Mouse (Mus musculus): Measurements from ENCODE around the gene Myo16. TPM values are rescaled to one million over a fixed set of nuclear protein-coding genes. Genes with fewer than 3 reads are reported as not detected.

The Myo16 gene
- total RNA-seq, 4 experiments from 2014 or later: 27.3 to 32.6 (median 29.7) TPM

DNA sequence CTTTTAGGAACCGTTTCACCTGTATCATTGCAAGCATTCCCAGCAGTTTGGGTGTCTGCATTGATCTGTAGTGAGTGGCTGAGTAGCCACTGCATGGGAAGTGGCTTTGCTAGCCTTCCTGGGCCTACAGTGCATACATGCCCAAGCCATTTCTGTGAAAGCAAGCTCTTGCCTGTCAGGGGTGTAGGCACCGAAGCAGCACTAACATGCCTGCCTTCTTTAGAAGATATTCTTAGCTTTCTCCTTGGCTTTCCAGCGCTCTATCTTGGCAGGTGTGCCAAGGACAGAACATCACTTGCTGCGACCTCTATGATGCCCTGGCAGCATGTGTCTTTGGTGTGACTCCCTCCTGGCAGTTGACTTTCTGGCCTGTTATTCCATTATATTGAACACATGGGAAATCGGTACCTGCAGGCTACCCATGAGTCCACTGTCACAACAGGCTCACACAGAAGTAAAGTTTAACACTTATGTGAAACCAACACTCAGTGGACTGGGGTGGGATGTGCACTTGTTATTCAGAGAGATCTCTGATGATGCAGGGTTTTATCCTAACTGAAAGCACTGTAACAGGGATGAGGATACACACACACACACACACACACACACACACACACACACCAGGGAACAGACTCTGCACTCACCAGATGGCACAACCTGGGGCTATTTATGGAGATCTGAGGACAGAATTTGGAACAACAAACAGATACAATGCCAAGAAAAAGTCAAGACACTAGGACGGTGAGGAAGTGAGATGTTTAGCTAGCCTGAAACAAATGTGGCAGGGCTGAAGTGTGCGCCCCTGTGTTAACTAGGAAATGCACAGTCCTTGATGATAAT lies 21.4 kb downstream of the Myo16 start:
- no peak for DNase-seq (ENCODE audit: low spot score in 2 of 2)

DNA sequence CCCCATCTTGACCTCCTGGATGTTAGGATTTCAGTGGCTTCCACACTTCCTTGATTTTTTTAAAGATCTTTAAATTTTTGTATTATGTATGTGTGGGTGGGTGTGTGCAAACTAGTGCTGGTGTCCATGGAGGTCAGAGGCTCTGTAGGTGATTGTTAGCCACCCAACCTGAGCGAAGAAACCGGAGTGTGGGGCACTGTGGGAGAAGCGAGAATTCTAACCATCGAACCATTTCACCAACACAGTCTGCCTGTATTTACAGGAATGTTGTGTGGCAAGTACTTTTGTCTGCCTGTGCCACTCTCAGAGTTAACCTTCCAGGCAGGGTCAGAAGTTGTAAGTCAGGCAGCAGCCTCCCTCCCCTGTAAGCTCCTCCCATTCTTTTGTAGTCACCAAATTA lies 22.3 kb downstream of the Myo16 start:
- DNase-seq (ENCODE audit: low spot score in 2 of 2): no peak

DNA sequence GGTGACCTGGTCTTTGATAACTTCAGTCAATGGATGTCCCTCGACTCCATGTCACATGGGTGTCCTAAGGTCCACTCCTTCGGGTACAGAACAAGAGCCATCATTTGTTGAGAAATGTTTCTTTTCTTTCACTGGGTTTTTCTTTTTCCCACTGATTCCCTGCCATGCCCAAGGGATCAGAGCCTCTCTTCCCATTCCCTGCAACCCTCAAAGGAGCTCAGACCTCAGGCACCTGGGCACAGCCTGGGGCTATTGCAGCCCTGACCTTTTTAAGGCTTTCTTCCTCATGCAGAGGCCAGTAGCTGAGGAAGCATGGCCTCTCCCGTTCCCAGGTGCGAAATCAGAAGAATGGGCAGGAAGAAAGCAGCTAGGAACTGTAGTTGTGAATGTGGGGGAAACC lies 23.4 kb downstream of the Myo16 start:
- no peak for DNase-seq (ENCODE audit: low spot score in 2 of 2)

DNA sequence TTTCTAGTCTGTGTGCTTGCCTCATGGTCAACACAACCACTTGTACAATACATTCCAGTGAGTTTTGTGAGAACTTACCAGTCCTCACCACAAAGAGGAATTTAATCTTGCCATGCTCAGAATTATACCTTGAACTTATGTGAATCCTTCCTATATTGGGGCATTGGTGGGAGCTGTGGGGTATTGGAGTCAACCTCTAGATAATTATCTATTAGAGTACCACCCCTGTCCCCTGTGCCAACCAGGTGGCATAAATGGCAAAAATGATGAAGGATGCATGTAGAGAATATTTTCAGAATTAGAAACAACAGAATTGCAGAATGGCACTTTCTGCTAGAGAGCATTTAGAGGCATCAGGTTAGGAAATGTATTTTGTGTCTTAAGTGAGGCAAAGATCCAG lies 25.3 kb downstream of the Myo16 start:
- no peak for DNase-seq (ENCODE audit: low spot score in 2 of 2)

DNA sequence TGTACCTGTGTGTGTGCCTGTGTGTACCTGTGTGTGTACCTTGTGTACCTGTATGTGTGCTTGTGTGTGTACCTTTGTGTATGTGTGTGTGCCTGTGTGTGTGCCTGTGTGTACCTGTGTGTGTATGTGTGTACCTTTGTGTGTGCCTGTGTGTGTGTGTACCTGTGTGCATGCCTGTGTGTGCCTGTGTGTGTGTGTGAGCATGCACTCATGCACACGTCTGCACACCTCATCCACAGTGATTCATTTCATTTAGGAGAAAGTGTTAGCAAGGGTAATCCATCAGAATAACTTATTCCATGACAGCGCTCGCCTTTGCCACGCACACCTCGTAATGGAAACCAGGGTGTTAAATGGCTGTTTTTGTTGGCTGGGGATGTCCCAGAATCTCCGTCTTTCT lies 36.9 kb downstream of the Myo16 start:
- no peak for DNase-seq (ENCODE audit: low spot score in 2 of 2)

DNA sequence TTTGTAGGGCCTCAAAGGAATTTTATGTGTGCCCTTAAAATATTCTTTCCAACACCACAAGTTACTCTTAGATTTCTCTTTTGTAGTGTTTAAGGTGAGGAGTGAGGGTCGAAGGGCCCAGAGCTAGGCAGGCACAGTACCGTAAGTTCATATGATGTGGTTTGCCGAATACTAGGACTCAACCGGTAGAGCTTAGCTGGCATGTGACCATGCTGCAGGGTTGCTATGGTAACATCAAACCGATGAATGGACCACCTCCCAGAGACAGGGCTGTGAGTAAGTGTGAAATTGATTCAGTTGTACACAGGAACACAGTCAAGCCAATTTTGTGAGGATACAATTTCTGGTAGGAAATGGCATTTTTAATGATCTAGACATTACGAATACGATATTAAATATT lies 44.5 kb downstream of the Myo16 start:
- DNase-seq (ENCODE audit: low spot score in 2 of 2): no peak

DNA sequence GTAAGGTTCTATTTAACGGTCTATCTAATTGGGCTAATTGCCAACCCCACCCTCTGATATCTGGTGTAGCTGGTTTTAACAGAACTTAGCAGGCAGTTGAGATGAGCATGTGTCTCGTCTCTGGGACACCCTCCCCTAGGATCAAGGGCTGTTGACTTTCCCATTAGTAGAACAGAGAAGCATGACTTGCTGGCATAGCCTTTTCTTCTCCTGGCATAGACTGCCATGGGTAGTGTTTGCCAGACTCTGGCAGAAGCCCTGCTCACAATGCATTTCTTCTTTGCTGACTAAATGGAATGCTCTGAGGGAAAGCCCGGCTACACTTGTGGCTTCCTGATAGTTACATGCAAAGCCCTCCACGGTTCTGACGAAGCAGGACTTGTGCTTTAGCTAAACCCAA lies 45.6 kb downstream of the Myo16 start:
- no peak for DNase-seq (ENCODE audit: low spot score in 2 of 2)

DNA sequence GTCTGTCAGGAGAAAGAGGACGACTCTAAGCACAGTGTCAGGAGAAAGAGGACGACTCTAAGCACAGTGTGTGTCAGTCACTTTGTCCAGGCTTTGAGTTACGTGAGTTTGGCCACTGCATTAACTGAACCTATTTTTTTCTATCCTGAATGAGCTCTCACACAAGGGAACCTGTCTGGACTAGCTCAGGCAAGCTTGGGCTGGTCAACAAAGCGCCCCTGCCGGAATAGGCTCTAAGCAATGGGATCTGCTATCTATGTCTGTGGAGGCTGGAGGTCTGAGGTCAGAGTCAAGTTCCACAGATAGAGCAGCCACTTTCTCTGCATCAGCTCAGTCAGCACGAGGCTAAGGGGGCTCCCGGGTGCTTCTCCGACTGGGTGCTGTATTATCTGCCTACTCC lies 46.3 kb downstream of the Myo16 start:
- DNase-seq (ENCODE audit: low spot score in 2 of 2): no peak

DNA sequence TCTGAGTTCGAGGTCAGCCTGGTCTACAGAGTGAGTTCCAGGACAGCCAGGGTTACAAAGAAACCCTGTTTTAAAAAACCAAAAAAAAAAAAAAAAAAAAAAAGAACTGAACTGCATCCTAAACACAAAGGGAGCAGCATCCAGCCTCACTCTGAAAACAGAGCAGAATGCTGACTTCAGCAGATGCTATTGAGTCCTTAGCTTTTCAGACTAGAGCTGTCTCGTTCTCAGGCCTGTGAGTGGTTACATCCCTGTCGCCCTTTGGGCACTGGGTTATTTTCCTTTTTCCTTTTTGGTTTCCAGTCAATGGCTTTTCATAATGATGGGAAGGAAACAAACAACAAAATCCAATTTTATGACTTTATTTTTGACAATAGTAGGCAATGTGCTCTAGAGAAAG lies 61.3 kb downstream of the Myo16 start:
- no peak for DNase-seq (ENCODE audit: low spot score in 2 of 2)

DNA sequence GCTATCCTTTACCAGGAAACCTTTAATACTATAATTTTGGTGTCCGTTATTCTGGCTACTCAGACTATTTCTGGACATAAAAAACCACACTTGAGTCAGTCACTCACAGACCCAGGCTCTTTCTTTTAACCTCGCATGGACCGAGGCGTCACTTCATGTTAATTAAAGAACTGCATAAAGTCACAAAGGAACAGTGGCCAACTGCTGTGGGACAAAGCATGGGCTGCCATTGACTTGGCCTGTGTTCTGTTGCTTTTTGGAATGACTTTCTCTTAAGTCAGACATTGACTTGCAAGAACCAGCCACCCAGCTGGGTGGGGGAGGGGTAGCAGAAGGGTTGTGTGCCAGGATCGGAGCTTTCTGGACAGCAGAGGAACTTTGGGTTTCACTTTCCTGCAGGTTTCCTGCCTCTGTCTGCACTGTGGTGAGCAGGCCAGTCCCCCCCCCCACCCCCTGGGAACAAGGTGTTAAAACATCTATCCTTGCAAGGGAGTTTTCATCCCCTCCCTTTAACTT lies 66.1 kb downstream of the Myo16 start:
- no peak for DNase-seq (ENCODE audit: low spot score in 2 of 2)

DNA sequence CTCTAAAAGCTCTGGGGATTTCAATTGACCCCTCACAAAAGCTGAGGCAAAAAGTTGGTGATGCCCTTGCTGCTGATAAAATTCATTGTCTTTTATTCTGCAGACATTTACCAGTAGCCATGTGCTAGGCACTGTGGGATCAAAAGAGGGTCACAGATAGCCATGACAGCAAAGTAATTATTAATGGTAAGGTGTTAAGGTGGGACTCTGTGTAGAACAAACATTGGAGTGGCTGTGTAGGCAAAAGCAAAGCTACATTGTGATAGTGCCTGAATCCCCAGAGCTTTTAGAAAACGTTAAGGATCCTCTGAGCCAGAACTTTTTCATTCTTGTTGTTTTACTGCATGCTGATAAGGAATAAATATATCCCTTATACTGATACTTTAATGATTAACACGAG lies 69.1 kb downstream of the Myo16 start:
- DNase-seq (ENCODE audit: low spot score in 2 of 2): no peak

DNA sequence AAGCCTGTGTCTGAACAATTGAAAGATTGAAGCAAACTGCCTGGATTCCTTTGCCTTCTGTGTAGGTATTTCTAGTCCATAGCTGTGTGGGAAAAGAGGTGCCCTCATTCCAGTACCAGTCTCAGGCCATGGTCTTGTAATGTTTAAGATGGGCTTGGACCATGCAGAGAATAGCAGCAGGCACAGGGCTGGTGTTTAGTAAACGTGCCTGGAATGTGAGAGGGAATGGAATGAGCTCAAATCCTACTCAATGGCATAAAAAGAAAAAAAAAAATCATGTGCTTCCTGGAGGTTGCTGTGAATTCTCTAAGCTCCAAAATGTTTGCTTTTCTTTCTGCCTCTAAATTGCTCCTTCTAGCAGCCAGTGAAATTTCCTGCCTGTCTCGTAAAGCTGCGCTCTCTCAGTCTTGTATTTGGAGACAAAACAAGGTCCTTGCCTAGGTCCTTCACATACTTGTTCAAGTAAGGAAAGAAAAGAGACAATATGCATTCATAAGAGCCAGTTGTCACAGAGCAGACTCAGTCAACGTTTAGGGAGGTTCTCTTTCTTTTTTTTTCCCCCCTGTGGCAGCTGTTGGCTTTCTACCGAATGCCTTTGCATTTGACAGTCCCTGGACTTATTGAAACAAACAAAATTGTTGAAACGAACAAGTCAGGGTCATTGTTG lies 70.0 kb downstream of the Myo16 start:
- no peak for DNase-seq (ENCODE audit: low spot score in 2 of 2)

DNA sequence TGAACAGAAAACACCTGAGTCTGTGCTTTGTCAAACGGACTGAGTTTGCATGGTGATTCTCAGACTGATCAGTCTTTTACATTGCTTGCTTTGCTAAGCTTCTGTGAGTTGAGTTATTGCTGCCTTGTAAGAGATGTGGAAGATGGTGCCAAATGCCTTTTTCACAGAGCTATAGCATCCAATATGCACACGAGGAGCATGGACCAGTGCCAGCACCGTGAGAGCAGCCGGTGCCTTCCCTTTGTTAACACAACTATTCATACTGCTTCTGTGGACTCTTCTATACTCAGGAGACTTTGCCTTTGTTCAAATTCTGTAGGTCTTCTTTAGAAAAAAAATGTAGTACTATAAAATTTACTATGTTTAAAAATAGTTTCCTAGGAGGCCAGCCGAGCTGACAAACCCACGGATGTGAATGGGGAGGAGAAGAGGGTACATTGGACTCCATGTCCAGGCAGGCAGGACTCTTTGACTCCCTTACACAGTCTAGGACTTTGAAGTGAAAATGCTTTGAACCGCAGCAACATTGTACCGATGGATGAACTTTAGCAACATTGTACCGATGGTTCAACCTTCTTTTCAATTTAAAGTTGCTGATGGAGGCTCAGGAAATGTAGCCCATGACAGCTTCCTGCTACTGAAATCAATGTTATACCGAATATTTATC lies 70.7 kb downstream of the Myo16 start:
- DNase-seq (ENCODE audit: low spot score in 2 of 2): no peak

DNA sequence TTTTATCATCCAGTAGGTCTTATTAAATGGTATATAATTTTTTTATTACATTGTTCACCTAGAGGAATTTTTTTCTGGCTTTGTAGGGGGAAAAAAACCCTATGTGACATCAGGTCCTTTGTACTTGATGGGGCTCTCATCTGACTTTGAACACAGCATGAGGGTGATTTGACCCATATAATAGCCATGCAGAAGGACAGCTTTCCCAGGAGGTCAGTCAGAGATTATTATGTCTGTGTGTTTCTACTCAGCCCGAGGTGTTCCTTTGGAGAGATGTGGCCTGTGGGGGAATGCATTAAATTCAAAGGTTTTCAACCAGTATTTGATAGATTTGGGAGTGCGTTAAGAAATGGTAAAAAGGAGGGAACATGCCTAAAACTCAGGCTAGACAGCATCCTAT lies 71.3 kb downstream of the Myo16 start:
- DNase-seq (ENCODE audit: low spot score in 2 of 2): no peak

DNA sequence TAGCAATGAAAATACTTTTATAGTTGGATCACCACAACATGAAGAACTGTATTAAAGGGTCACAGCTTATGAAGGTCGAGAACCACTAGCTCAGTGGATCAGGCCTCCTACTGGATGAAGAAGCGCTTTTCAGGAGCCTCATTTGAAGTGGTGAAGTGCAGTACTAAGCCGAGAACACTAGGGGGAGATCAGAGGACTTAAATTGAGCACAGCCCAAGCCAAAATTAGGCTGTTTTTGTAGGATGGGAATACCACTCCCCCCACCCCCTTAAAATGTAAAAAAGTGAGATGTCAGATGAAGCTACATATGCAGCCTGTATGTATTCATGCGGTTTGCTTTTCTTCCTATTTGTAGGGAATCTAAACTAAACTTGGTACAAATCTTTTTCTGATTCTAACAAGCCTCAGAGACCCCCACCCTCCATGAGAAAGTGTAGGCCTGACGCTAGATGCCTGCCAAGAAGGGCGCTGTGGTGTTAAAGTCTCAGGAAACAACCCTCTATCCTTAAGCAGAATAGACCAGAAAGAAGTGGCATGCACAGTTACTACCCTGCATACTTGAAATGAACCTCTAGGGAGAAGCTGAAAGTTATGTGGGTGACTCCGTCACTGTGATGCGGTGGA lies 77.1 kb downstream of the Myo16 start:
- peak in 1 of 2 experiments; percentile 27 for DNase-seq (ENCODE audit: low spot score in 2 of 2)

DNA sequence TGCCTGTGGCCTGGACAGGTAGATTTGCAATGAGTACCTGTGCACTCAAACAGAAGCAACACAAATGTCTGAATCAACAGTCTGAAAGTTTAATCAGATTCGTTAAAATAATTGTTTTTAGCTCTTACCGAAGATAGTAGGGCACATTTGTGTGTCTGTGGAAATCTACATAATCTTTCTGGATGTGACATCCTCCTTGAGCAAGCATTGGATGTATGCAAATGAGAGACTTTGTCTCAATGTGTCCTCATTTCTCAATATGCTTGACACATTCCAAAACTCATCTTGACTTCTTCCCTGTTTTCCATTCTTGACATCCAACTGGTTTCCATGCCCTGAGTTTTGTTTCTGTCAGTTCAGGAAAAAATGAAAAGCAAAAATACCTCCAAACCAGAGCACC lies 80.8 kb downstream of the Myo16 start:
- no peak for DNase-seq (ENCODE audit: low spot score in 2 of 2)

DNA sequence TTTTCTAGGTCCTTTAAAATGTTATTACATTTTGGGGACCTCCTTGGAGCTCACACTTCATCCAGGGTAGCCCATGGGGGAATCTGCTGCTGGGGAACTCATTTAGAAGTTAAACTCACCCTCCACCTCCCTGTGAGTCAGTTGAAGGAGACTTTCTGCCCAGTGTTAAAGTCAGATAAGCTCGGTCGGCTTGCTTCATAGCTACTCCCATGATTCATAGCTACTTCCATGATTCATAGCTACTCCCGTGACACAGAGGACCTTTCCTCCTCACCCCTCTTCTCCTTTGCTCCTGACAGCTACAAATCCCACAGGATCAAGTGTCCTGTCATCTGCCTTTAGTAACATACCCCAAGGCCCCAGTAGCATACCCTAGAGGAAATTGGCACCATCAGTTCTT lies 89.6 kb downstream of the Myo16 start:
- DNase-seq (ENCODE audit: low spot score in 2 of 2): no peak

DNA sequence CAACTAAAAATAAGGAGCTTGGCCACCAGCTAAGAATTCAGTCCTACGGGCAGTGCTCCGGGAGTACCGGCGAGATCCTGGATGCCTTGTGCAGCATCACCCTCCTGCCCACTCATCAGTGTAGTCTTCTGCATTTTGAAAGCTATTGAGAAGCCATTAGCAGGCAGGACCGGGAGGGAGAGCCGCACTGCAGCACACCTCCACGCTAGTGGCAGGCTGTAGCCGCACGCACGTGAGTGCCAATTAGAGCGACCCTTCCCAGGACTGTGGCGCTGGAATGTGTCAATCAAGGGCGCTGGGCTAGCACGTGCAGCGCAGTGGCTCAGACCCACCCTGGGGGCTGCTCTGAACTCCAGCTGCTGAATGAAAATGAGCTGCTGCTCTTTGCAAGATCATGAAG lies 95.4 kb downstream of the Myo16 start:
- DNase-seq (ENCODE audit: low spot score in 2 of 2): peak in 1 of 2 experiments; percentile 15

DNA sequence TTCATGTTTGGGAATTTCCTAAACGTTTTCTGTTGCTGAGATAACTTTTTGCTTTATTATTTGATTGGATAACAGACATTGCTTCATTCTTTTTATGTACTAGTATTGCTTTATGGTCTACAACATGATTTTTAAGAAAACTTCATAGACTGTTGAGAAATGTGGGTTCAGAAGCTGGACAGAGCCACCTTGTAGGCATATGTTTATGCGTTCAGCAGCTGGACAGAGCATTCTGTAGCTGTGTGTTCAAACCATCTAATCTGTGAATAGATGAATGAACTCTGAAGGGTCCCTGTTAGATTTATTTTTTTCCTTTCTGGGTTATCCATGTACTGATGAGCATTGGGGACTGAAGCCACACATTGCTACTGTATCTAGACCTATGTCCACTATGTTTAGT lies 102.0 kb downstream of the Myo16 start:
- DNase-seq (ENCODE audit: low spot score in 2 of 2): no peak

DNA sequence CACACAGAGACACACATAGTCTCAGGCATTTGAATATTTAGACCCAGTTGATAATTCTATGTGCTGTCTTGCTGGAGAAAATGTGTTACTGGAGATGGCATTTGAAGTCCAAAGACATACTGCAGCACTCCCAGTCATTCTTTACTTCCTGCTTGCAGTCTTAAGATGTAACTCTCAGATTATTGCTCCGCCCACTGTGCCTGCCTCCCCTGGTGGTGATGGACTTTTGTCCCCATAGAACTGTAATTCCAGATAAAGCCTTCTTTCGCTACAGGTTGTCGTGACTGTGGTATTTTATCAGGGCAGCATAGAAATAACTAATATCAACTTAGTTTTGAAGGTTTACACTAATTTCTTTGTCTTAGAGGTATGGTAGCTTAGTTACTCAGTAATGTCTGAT lies 102.9 kb downstream of the Myo16 start:
- no peak for DNase-seq (ENCODE audit: low spot score in 2 of 2)

DNA sequence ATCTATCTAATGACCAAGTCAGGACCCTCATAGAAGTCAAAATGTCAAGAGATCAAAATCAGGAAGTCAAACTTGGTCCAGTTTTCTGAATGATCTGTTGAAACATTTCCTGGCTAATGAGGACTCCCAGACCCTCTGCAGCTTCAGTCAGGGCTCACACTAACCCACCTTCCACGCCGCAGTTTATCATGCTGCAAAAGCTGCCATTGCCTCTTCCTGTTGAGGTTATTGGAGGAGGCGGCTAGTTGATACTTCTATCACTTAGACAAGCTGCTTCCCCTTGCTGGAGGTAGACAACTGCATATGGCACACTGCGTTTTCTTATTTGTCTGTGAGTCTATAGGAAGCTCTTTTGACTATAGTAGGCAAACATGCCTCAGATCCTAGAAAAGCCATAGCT lies 116.4 kb downstream of the Myo16 start:
- no peak for DNase-seq (ENCODE audit: low spot score in 2 of 2)

DNA sequence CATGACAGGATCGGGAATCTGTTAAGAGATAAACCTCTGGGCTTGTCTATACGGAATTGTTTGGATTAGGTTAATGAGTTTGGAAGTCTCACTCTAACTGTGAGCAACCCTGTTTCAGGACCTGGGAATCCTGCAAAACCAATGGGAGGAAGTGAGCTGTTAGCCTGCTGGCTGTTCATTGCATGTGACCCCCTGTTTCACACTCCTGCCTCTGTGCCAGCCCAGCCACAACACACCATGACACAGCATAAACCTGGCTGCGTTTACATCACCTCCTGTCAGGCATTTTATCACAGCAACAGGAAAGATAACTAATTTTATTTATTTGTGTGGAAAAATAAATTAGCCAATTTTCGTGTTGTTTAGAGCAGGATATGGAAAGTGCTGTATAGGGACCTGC lies 138.9 kb downstream of the Myo16 start:
- DNase-seq (ENCODE audit: low spot score in 2 of 2): no peak

All from left cerebral cortex, adult 8-10 months (tissue).